8 mouse cellular contexts compared by ENCODE assay signal in genomic region chr13:96855191-96855590, GRCm38 (mm10).
DNase-seq lines count a peak whose midpoint lies in the region; ATAC-seq and TF ChIP-seq lines count a peak whose summit lies in the region.

No protein-coding gene starts in this region.

- no peak overlapping the region for H3K4me2 ChIP-seq in heart, postnatal 0 days (ENCODE audit: low read depth, low read length)
- H3K4me2 ChIP-seq in heart, embryonic 12.5 days: no peak overlapping the region
- no peak overlapping the region for H3K4me2 ChIP-seq in stomach, postnatal 0 days (replicated peaks; ENCODE audit: low read depth)

- no peak overlapping the region for H3K27ac ChIP-seq in heart, postnatal 0 days (ENCODE audit: low read depth)
- H3K27ac ChIP-seq in heart, embryonic 12.5 days (ENCODE audit: poor library complexity, severe bottlenecking): no peak overlapping the region
- H3K27ac ChIP-seq in gastrocnemius, adult 2 months: no peak overlapping the region
- no peak overlapping the region for H3K27ac ChIP-seq in stomach, postnatal 0 days (replicated peaks)

- no peaks in the 10 kb centered on the region for H3K27me3 ChIP-seq in heart, postnatal 0 days (ENCODE audit: control insufficient read depth, insufficient read depth, low read length)
- no peaks in the 10 kb centered on the region for H3K27me3 ChIP-seq in heart, embryonic 12.5 days (replicated peaks)
- H3K27me3 ChIP-seq in stomach, postnatal 0 days (ENCODE audit: control insufficient read depth, insufficient read depth, low read length): no peaks in the 10 kb centered on the region

- no peak for ATAC-seq in heart, postnatal 0 days (ENCODE audit: insufficient read depth, low read depth)
- no peak for ATAC-seq in heart, embryonic 12.5 days (ENCODE audit: insufficient number of reproducible peaks, low FRiP score)
- peak; percentile 67 for ATAC-seq in megakaryocyte, adult 5-6 weeks (ENCODE audit: poor library complexity, severe bottlenecking)
- no peak for ATAC-seq in stomach, postnatal 0 days (ENCODE audit: low FRiP score, low TSS enrichment)

- H3K9ac ChIP-seq in heart, postnatal 0 days (replicated peaks; ENCODE audit: low read depth, low read length): no peak overlapping the region
- H3K9ac ChIP-seq in heart, embryonic 12.5 days: no peak overlapping the region
- H3K9ac ChIP-seq in stomach, postnatal 0 days (ENCODE audit: low read length): no peak overlapping the region

- H3K4me1 ChIP-seq in heart, postnatal 0 days (ENCODE audit: control insufficient read depth, insufficient read depth): no peaks in the 10 kb centered on the region
- 0 out of 2 replicates have a peak, but pooled peaks cover 2% of the 10 kb centered on the region for H3K4me1 ChIP-seq in heart, embryonic 12.5 days (replicated peaks)
- no peaks in the 10 kb centered on the region for H3K4me1 ChIP-seq in stomach, postnatal 0 days (replicated peaks; ENCODE audit: control insufficient read depth, insufficient read depth)

- no peak for TF ChIP-seq EP300 in heart, postnatal 0 days (IDR thresholded peaks at IDR 0.05; ENCODE audit: low read depth)
- TF ChIP-seq EP300 in stomach, postnatal 0 days (optimal IDR thresholded peaks at IDR 0.05): no peak

- H3K36me3 ChIP-seq in heart, postnatal 0 days (replicated peaks; ENCODE audit: control insufficient read depth, insufficient read depth, low read length): no peaks in the 10 kb centered on the region
- H3K36me3 ChIP-seq in heart, embryonic 12.5 days: no peaks in the 10 kb centered on the region
- H3K36me3 ChIP-seq in stomach, postnatal 0 days (ENCODE audit: control insufficient read depth, insufficient read depth, low read length): no peaks in the 10 kb centered on the region

- H3K9me3 ChIP-seq in heart, postnatal 0 days (replicated peaks; ENCODE audit: control insufficient read depth, low read length): no peaks in the 10 kb centered on the region
- H3K9me3 ChIP-seq in heart, embryonic 12.5 days (replicated peaks): no peaks in the 10 kb centered on the region
- no peaks in the 10 kb centered on the region for H3K9me3 ChIP-seq in stomach, postnatal 0 days (ENCODE audit: control insufficient read depth, low read length)

- H3K4me3 ChIP-seq in heart, postnatal 0 days (ENCODE audit: low read depth, low read length): no peak overlapping the region
- no peak overlapping the region for H3K4me3 ChIP-seq in heart, embryonic 12.5 days
- no peak overlapping the region for H3K4me3 ChIP-seq in gastrocnemius, adult 2 months
- no peak overlapping the region for H3K4me3 ChIP-seq in stomach, postnatal 0 days (ENCODE audit: low read depth, low read length)

- intact Hi-C loops in gastrocnemius, adult 2 months (cut with DNase I): loop anchor here (10.0 kb wide), 1 partner anchor 200 kb away; no protein-coding TSS in a partner anchor

- 15% methylated on average over 3 of the region's 3 CpGs for WGBS in heart, postnatal 0 days
- 20% methylated on average over 3 of the region's 3 CpGs for WGBS in heart, embryonic 12.5 days
- WGBS in stomach, postnatal 0 days: 12% methylated on average over 3 of the region's 3 CpGs

- TF ChIP-seq CTCF in heart, postnatal 0 days (IDR thresholded peaks at IDR 0.05; ENCODE audit: low read depth): peak; percentile 87
- TF ChIP-seq CTCF in gastrocnemius, adult 2 months (IDR thresholded peaks at IDR 0.05): peak; percentile 81
- TF ChIP-seq CTCF in stomach, postnatal 0 days (IDR thresholded peaks at IDR 0.05; ENCODE audit: low read depth): peak; percentile 90

- peak; percentile 41 for DNase-seq in heart, postnatal 0 days (ENCODE audit: low spot score)
- DNase-seq in NIH3T3 (ENCODE audit: low read depth): peak; percentile 89
- peak; percentile 85 to 89 for DNase-seq in cerebellum, postnatal 10 days
- DNase-seq in gastrocnemius, adult 2 months: peak; percentile 40
- peak; percentile 69 to 80 for DNase-seq in layer of hippocampus, postnatal 14 days (ENCODE audit: low spot score in 2 of 2)
- peak; percentile 62 for DNase-seq in stomach, postnatal 0 days (ENCODE audit: low spot score)
